Mouse (Mus musculus): Measurements from ENCODE around the gene Krtap17-1. TPM values are rescaled to one million over a fixed set of nuclear protein-coding genes. Genes with fewer than 3 reads are reported as not detected.

The Krtap17-1 gene
- total RNA-seq, 4 experiments from 2014 or later = not detected

DNA sequence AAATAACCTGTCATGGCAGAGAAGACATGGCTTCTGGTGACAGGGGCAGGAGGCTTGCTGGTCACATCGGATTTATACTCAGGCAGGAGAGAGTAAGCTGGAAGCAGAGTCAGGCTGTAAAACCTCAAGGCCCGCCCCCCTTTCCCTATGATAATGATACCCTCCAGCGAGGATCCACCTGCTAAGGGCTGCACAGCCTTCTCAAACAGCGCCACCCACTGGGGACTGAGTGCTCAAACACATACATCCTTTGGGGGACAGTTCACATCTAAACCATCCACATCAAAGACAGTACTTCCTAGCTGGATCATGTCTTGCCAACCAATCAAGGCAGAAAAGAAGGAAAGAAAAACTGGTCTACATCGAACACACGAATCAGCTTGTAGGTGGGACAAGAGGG lies 29.6 kb downstream of the Krtap17-1 start:
- no peak for DNase-seq

DNA sequence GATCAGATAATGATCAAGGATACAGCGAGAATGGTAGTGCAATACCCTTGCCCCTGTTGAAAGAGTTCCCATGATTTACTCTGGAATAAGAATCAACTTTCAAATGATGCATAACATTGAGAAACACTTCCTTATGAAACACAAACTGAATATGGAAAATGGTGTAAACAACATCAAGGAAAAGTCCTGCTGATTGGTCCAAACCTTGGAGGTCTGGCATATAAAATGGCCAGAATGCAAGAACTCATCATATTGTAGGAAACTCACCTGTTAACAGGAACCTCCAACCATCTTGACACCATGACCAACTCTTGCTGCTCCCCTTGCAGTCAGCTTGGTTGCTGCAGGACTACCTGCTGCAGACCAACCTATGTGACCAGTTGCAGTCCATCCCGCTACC lies 45.6 kb downstream of the Krtap17-1 start, which contains the start of gene Krtap9-5:
Gene Krtap9-5, plus strand, starts transcription at position 301 of the 400 bp plus-strand sequence.
- no peak for DNase-seq

Other genes with a start within 250 kb of the Krtap17-1 start
- not detected for gene Gm11595, start 221.1 kb downstream of the Krtap17-1 start, total RNA-seq (2022)
- gene Krtap4-8, start 213.3 kb downstream of the Krtap17-1 start, total RNA-seq (2022) = not detected
- gene Krtap4-9, start 208.8 kb downstream of the Krtap17-1 start, total RNA-seq (2022) = not detected
- not detected for gene Gm11596, start 200.5 kb downstream of the Krtap17-1 start, total RNA-seq (2022)
- not detected for gene Gm11569, start 195.1 kb downstream of the Krtap17-1 start, total RNA-seq (2022)
- gene Gm11554, start 189.5 kb downstream of the Krtap17-1 start, total RNA-seq (2022) = not detected
- gene Krtap4-13, start 184.1 kb downstream of the Krtap17-1 start, total RNA-seq (2022) = not detected
- not detected for gene Gm11564, start 178.3 kb downstream of the Krtap17-1 start, total RNA-seq (2022)
- gene 2300003K06Rik, start 155.9 kb downstream of the Krtap17-1 start, total RNA-seq (2022) = not detected
- gene Krtap4-16, start 142.4 kb downstream of the Krtap17-1 start, total RNA-seq (2022) = not detected
- not detected for gene Gm11568, start 136.1 kb downstream of the Krtap17-1 start, total RNA-seq (2022)
- not detected for gene Gm11559, start 129.5 kb downstream of the Krtap17-1 start, total RNA-seq (2022)
- not detected for gene Krtap9-1, start 120.6 kb downstream of the Krtap17-1 start, total RNA-seq (2022)
- gene Gm11567, start 114.8 kb downstream of the Krtap17-1 start, total RNA-seq (2022) = not detected
- not detected for gene Krtap31-1, start 86.1 kb downstream of the Krtap17-1 start, total RNA-seq (2022)
- not detected for gene Gm11565, start 79.2 kb downstream of the Krtap17-1 start, total RNA-seq (2022)
- gene Krtap31-2, start 57.7 kb downstream of the Krtap17-1 start, total RNA-seq (2022) = not detected
- gene Krtap9-5, start 45.5 kb downstream of the Krtap17-1 start, total RNA-seq (2022) = not detected
- not detected for gene Krtap29-1, start 14.9 kb downstream of the Krtap17-1 start, total RNA-seq (2022)
- gene Krtap16-1, start 7.4 kb downstream of the Krtap17-1 start, total RNA-seq (2022) = not detected
- not detected for gene Krt33a, start 22.2 kb upstream of the Krtap17-1 start, total RNA-seq (2022)
- not detected for gene Krt33b, start 35.9 kb upstream of the Krtap17-1 start, total RNA-seq (2022)
- not detected for gene Krt34, start 47.6 kb upstream of the Krtap17-1 start, total RNA-seq (2022)
- gene Krt31, start 56.6 kb upstream of the Krtap17-1 start, total RNA-seq (2022) = not detected
- gene Krt32, start 94.2 kb upstream of the Krtap17-1 start, total RNA-seq (2022) = not detected
- gene Krt35, start 102.2 kb upstream of the Krtap17-1 start, total RNA-seq (2022) = not detected
- under 1 TPM in 2 of 4 experiments, not detected in 2; 0.31 to 0.40 TPM for gene Krt36, start 111.6 kb upstream of the Krtap17-1 start, total RNA-seq (2022)
- not detected for gene Krt13, start 127.6 kb upstream of the Krtap17-1 start, total RNA-seq (2022)
- not detected for gene Krt15, start 141.9 kb upstream of the Krtap17-1 start, total RNA-seq (2022)
- gene Krt19, start 154.7 kb upstream of the Krtap17-1 start, total RNA-seq (2022) = 1 to 10 TPM; 1.3 to 4.2 (median 3.7) TPM
- gene Krt9, start 199.3 kb upstream of the Krtap17-1 start, total RNA-seq (2022) = under 1 TPM in 1 of 4 experiments, not detected in 3; 0.11 TPM
- gene Krt14, start 213.6 kb upstream of the Krtap17-1 start, total RNA-seq (2022) = under 1 TPM in 2 of 4 experiments, not detected in 2; 0.22 to 0.27 TPM

All from adrenal gland, adult 8-10 months (tissue).